Mouse (Mus musculus) adrenal gland, adult 18-20 months (tissue): ENCODE results near the gene Shbg. TPM values are rescaled to one million over a fixed set of nuclear protein-coding genes. Genes with fewer than 3 reads are reported as not detected.
A peak's percentile ranks its signal among the peaks of the same experiment; 100 is the strongest.

Source experiments
- DNase-seq, 2 experiments: peaks; one replicate each; pipeline ENCODE4 v3.0.0; 2021 to 2022; ENCODE audit warnings: low spot score in 2 of 2
- long read RNA-seq, 2 experiments: library from polyadenylated mRNA; stranded (forward); transcript quantifications; one replicate each; pipeline ENCODE4 v2.0.0; 2021
- total RNA-seq, 2 experiments: library from RNA; stranded (reverse); gene quantifications; 1 replicate in 1 of 2; 2 replicates in 1 of 2; pipeline ENCODE4 v1.2.3; 2021

Shbg gene
- total RNA-seq = not detected
- long read RNA-seq, experiment 1 = 0 reads
- long read RNA-seq, experiment 2 = 0 reads

GRCm38 (mm10) chr11:69617805-69618204 is at the start of gene Shbg:
Shbg (minus strand) TSS chr11:69617905.
- DNase-seq = no peak

- no peak for DNase-seq
Observed at GRCm38 (mm10) chr11:69666665-69667005, 48.9 kb upstream of the Shbg start.

GRCm38 (mm10) chr11:69665961-69666664 is 48.4 kb upstream of the Shbg start, which contains the start of gene Cd68:
Cd68 (minus strand) TSS chr11:69666153.
- no peak for DNase-seq

GRCm38 (mm10) chr11:69665457-69665960 is 47.8 kb upstream of the Shbg start:
- no peak for DNase-seq

- no peak for DNase-seq
Observed at GRCm38 (mm10) chr11:69664841-69665240, 47.1 kb upstream of the Shbg start.

DNA sequence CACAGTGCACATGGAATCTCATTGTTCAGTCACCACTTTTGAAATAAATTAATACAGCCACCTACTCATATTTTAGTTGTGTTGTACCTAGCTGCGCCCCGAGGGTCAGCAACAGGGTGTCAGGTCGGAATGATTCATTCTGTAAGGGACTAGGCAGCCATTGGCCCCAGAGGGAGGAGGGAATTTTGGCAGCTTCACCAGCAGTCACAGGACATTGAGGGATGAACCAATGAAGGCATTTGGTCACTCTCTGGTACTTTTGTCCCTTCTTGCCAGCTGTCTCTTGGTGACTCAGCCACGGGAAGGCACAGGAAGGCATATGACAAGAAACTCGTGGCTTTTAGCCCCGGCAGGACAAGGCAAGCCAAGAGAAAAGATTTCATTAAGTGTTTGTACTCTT is 46.1 kb upstream of the Shbg start:
- DNase-seq = no peak

DNA sequence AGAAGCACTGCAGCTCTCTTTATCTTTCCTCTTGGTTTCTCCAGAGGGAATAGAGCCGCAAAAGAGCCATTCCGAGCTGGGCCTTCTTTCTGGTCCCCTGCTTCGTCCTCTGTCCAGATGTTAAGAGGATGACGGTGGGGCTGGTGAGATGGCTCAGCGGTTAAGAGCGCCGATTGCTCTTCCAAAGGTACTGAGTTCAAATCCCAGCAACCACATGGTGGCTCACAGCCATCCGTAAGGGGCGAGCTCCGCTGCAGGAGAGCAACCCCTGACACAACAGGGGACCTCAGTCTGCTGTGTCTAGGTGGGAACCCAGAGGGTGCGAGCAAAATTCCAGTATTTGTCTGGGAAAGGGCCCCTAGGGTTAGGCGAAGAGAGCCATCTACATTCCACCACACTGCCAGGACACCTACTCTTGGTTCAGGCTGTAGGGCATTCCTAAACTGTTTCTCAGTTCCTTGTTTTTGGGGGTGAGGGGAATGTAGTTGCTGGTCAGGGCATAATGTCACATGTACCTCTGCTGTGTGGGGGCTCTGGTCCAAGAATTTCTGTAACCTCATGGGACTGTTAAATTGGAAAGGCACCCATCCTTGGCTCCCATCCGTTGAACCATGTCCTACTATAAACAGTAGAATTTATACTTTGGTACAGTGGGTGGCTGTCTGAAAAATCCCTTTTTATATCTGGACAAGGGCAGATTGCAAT is 45.4 kb upstream of the Shbg start:
- no peak for DNase-seq

DNA sequence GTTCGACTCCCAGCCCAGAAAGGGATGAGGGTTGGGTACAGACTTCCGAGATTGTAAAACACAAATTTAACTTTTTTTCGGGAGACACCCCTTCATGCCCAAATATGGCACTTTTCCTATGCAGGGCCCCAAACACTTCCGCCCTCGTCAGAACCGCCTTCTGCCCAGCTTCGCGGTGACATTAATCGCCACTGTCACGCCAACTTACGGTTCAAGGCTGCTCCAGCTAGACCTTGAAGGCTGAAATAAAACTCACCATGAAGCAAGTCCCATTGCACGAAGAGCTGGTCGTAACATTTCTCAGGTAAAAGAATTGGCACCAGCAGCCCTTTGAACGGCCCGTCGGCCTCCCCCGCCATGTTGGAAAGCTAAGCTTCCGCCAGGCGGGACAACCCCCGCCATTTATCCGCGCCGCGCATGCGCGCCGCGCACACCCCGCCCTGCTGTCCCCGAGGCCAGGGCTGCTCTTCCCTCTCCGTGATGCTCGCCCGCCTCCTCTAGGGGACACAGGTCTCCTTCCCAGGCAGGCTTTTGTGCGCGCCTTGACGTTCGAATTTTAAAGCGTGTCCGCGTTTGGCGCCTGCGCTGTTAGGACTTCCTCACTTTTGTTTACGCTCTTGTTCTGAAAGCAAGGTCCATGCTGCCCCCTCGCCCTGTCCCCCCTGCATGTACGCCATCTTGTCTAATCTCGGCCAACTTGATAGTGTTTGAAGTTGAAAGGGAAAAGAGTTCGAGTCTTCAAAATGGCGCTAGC is 44.7 kb upstream of the Shbg start, which contains the start of gene Mpdu1:
Mpdu1 (minus strand) TSS at position 430 of the 754 bp plus-strand sequence.
- DNase-seq = peak; percentile 88 to 89

GRCm38 (mm10) chr11:69661221-69661881 is 43.6 kb upstream of the Shbg start:
- DNase-seq = no peak

- no peak for DNase-seq
Observed at GRCm38 (mm10) chr11:69657462-69657881, 39.8 kb upstream of the Shbg start.

DNA sequence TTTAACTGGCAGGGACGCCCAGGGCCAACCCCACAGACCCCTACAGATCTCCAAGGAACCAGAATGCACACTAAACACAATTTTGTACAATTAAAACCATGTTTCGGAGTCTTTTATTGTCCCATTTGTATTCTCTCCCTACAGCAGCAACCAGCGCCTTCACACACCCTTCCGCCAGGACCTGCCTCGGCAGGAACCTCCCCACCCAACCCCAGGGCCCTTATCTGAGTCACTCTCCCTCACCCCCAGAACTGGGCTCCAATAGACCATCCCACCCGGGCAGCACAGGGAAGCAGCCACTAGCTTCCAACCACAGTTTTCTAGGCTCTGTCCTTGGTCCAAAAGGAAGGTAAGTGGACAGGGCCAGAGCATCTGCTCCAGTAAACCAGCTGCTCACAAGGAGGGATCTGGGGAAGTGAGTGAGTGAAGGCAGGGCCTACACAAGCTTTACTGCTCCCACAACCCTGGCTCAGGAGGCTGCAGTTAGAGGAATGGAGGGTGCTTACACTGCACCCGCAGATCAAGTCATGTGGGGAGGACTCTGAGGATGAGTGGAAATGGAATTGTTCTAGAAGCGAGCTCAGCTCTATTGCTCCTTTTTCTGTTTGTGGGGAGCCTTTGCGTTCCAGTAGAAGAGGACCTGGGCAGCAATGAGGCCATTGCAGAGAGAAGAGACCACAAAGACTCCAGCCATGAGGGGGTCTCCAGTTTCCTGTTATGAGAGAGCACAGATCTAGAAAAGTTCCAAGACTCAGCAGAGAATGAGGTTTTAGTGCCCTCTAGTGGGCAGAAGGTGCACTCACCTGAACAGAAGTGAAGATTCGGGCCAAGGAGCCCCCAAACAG is 39.1 kb upstream of the Shbg start:
- no peak for DNase-seq

DNA sequence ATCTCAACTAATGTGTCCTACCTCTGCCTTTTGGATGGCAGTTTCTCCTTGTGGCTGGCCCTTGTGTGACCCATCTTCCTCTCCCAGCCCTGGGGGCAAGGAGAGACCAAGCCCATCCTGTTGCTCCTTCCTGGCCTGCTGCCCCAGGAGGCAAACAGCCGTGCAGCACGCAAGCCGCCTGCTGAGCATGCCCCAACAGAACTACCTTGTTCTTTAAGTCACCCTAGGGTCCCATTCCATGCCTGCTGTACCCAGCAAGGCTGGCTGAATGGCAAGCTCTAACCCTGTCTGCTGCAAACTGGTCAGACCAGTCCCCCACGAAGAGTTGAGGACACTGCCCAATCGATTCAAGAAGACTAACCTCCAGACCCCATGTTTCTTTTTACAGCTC is 38.4 kb upstream of the Shbg start:
- DNase-seq = no peak

DNA sequence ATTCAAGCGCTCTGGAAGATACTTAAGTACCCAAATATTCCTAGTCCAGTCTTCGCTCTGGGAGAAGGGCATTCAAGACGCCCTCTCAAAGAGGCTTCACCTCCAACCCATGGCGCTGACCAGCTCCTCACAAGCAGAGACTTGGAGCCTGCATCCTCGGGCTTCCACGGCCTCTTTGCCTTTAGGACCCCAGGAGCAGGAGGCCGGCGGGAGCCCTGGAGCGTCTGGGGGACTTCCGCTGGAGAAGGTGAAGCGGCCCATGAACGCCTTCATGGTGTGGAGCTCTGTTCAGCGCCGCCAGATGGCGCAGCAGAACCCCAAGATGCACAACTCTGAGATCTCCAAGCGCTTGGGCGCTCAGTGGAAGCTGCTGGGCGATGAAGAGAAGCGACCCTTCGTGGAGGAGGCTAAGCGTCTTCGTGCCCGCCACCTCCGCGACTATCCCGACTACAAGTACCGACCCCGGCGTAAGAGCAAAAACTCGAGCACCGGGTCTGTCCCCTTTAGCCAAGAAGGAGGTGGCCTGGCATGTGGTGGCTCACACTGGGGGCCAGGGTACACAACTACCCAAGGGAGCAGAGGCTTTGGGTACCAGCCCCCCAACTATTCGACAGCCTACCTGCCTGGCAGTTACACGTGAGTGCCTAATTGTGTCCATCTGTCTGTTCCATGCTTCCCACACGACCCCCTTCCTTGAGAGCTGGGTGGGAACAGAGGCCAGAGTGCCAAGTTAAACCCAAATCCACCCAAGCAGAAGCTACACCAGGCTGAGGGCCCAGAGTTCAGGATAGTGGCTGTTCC is 37.8 kb upstream of the Shbg start, which contains the start of gene Sox15:
Sox15 (plus strand) TSS at position 51 of the 801 bp plus-strand sequence.
- peak; percentile 59 to 62 for DNase-seq

GRCm38 (mm10) chr11:69654760-69655159 is 37.1 kb upstream of the Shbg start:
- DNase-seq = no peak

DNA sequence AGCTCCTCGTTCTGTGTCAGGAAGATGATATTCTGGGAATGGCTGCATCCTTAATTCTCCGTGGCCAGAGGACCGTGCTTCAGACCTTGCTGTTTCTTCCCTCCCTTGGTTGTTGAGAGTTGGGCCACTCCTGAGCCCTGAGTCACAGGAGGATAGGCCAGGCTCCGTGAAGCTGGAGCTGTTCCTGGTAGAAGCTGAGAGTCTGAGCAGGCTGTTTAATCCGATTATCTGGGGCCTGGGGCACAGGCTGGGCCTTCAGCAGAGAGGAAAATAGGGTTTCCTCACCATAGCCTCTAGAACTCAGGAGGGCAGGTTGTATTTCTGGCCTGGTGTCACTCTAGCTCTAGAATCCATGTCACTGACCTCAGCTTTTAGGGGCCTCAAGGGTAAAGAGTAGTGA is 35.7 kb upstream of the Shbg start:
- DNase-seq = no peak

DNA sequence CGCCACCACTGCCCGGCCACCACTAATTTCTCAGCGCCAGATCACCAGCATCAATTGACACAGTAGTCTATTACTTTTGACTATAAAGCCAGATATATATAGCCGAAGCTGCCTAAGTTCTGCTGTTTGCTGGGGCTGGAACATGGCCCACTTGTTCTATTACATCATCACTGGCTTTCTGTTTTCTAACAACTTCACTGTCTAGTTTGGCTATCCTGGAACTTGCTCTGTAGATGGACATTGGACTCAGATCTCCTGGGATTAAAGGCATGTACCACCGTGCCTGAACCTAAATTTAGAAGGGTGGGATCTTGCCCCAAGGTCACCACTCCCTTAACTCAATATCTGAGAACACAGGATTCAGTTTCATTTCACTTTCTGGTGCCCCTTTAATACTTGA is 28.2 kb upstream of the Shbg start:
- no peak for DNase-seq

GRCm38 (mm10) chr11:69635471-69635870 is 17.8 kb upstream of the Shbg start:
- DNase-seq = no peak

GRCm38 (mm10) chr11:69633128-69633866 is 15.6 kb upstream of the Shbg start:
- DNase-seq = peak in 1 of 2 experiments; percentile 64
